8 mouse cellular contexts compared by ENCODE assay signal in the genomic region with DNA sequence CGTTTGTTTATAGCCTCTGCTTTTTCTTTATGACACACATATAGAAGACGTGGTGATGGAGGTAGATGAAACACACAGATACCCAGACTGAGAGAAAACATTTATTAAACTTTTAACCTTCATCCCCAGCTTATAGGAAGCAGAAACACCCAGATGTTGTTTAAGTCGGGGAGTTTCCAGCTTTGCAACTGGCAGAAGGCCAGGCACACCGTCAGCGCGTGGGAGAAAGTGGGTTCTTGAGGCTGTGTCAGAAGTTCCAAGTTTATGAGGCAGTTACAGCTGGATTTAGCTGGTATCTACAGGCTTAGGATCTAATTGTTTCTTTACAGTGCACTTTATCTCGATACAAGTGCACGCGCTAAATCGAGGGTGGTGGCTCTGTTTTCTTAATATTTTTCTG.
A peak's percentile ranks its signal among the peaks of the same experiment; 100 is the strongest.
DNase-seq lines count a peak whose midpoint lies in the region; ATAC-seq and TF ChIP-seq lines count a peak whose summit lies in the region.
"Had no signal": no experiment of that assay in that cellular context is flagged by ENCODE, and none has a peak within 500 bp of the region (broad histone marks: within the 10 kb centered on the region; RNA-seq: fewer than 3 reads in every experiment).

No protein-coding gene starts in this region.

- H3K9ac ChIP-seq in embryonic facial prominence, embryonic 15.5 days = no peak overlapping the region
- H3K9ac ChIP-seq in kidney, postnatal 0 days (ENCODE audit: low read depth, low read length) = no peak overlapping the region
- H3K9ac ChIP-seq: midbrain, embryonic 12.5 days had no signal

- no peak for TF ChIP-seq CTCF in kidney, postnatal 0 days (IDR thresholded peaks at IDR 0.05; ENCODE audit: low read depth)

- H3K4me1 ChIP-seq in embryonic facial prominence, embryonic 15.5 days = peaks cover 17% of the 10 kb centered on the region
- no peaks in the 10 kb centered on the region for H3K4me1 ChIP-seq in kidney, postnatal 0 days (replicated peaks; ENCODE audit: insufficient read depth, low read length)
- H3K4me1 ChIP-seq: midbrain, embryonic 12.5 days had no signal

- H3K4me2 ChIP-seq in embryonic facial prominence, embryonic 15.5 days (replicated peaks) = no peak overlapping the region
- no peak overlapping the region for H3K4me2 ChIP-seq in kidney, postnatal 0 days (ENCODE audit: low read length)
- H3K4me2 ChIP-seq: midbrain, embryonic 12.5 days had no signal

- WGBS in embryonic facial prominence, embryonic 15.5 days = 40% methylated on average over 10 of the region's 10 CpGs
- 17% methylated on average over 10 of the region's 10 CpGs for WGBS in kidney, postnatal 0 days

- 0 out of 2 replicates have a peak overlapping the region, but pooled peaks have one; percentile 11 for H3K27ac ChIP-seq in embryonic facial prominence, embryonic 15.5 days (replicated peaks)
- H3K27ac ChIP-seq in kidney, postnatal 0 days = no peak overlapping the region
- H3K27ac ChIP-seq: midbrain, embryonic 12.5 days had no signal

- H3K4me3 ChIP-seq in embryonic facial prominence, embryonic 15.5 days (replicated peaks) = no peak overlapping the region
- H3K4me3 ChIP-seq in kidney, postnatal 0 days (replicated peaks; ENCODE audit: low read depth, low read length) = no peak overlapping the region
- H3K4me3 ChIP-seq: midbrain, embryonic 12.5 days had no signal

- no peaks in the 10 kb centered on the region for H3K9me3 ChIP-seq in embryonic facial prominence, embryonic 15.5 days (replicated peaks)
- H3K9me3 ChIP-seq in kidney, postnatal 0 days (replicated peaks; ENCODE audit: low read length) = no peaks in the 10 kb centered on the region
- H3K9me3 ChIP-seq: midbrain, embryonic 12.5 days had no signal

- no peak for ATAC-seq in embryonic facial prominence, embryonic 15.5 days (ENCODE audit: insufficient number of reproducible peaks, low FRiP score, low TSS enrichment, low read depth)
- ATAC-seq in kidney, postnatal 0 days (replicated peaks; ENCODE audit: low FRiP score, low read depth) = peak; percentile 63; the same call in 1 of the 2 replicates

- no peaks in the 10 kb centered on the region for H3K27me3 ChIP-seq in embryonic facial prominence, embryonic 15.5 days
- H3K27me3 ChIP-seq in kidney, postnatal 0 days (ENCODE audit: insufficient read depth, low read length) = no peaks in the 10 kb centered on the region
- H3K27me3 ChIP-seq: midbrain, embryonic 12.5 days had no signal

- peak; percentile 32 for DNase-seq in right cerebral cortex, postnatal 14 days
- no peak for DNase-seq in right cerebral cortex, postnatal 36 days (ENCODE audit: low spot score in 2 of 2)
- DNase-seq in kidney, postnatal 0 days (ENCODE audit: low spot score) = peak; percentile 77
- peak; percentile 11 to 32 for DNase-seq in spleen, postnatal 36 days (ENCODE audit: low spot score in 2 of 2)
- no peak for DNase-seq in cerebellum, adult 9-10 months
- no peak for DNase-seq in retina, embryonic 14.5 days (ENCODE audit: low spot score)

- no peaks in the 10 kb centered on the region for H3K36me3 ChIP-seq in embryonic facial prominence, embryonic 15.5 days
- no peaks in the 10 kb centered on the region for H3K36me3 ChIP-seq in kidney, postnatal 0 days (ENCODE audit: insufficient read depth, low read length)
- H3K36me3 ChIP-seq: midbrain, embryonic 12.5 days had no signal

Comparison
In these comparisons a context has a peak if more than half of its experiments do, and no peak if none do; other contexts are left out.
1. DNase-seq: peak in right cerebral cortex, postnatal 14 days (single experiment), kidney, postnatal 0 days (single experiment) and spleen, postnatal 36 days (2 of 2); none in right cerebral cortex, postnatal 36 days (0 of 2), cerebellum, adult 9-10 months (single experiment) and retina, embryonic 14.5 days (single experiment).